ENCODE assay signal across 28 mouse cellular contexts in genomic region chr6:67196821-67197220, GRCm38 (mm10). TPM values are rescaled to one million over a fixed set of nuclear protein-coding genes. Genes with fewer than 3 reads are reported as not detected.
DNase-seq lines count a peak whose midpoint lies in the region; ATAC-seq lines count a peak whose summit lies in the region.
"Had no signal": no experiment of that assay in that cellular context is flagged by ENCODE, and none has a peak within 500 bp of the region (broad histone marks: within the 10 kb centered on the region; RNA-seq: fewer than 3 reads in every experiment).

No protein-coding gene starts in this region.

- H3K4me2 ChIP-seq in midbrain, embryonic 11.5 days: no peak overlapping the region
- H3K4me2 ChIP-seq in midbrain, embryonic 16.5 days (ENCODE audit: low read length): no peak overlapping the region
- H3K4me2 ChIP-seq: embryonic facial prominence, embryonic 13.5 days; forebrain, embryonic 15.5 days; heart, embryonic 15.5 days; intestine, embryonic 15.5 days; limb, embryonic 12.5 days; liver, embryonic 15.5 days; lung, embryonic 14.5 days; neural tube, embryonic 13.5 days had no signal

- H3K4me3 ChIP-seq in midbrain, embryonic 11.5 days (ENCODE audit: low read depth, low read length): no peak overlapping the region
- H3K4me3 ChIP-seq in midbrain, embryonic 16.5 days (ENCODE audit: low read depth, low read length): no peak overlapping the region
- H3K4me3 ChIP-seq: embryonic facial prominence, embryonic 13.5 days; forebrain, embryonic 10.5 days; forebrain, embryonic 15.5 days; heart, embryonic 15.5 days; intestine, embryonic 15.5 days; limb, embryonic 12.5 days; liver, embryonic 15.5 days; midbrain, embryonic 10.5 days; myocyte; neural tube, embryonic 13.5 days had no signal

- DNase-seq in layer of hippocampus, adult 11-12 months (ENCODE audit: low spot score): peak; percentile 19
- DNase-seq in layer of hippocampus, postnatal 10 days (ENCODE audit: low spot score in 2 of 2): no peak
- peak; percentile 14 for DNase-seq in midbrain, embryonic 11.5 days (ENCODE audit: low spot score, missing footprints)
- peak; percentile 8 for DNase-seq in adrenal gland, postnatal 10 days
- peak; percentile 45 for DNase-seq in brain, adult 2 months (ENCODE audit: low read depth, low spot score)
- DNase-seq in lung, postnatal 36 days: no peak
- DNase-seq: cerebellum, adult 18-20 months; cerebellum, postnatal 10 days; kidney, adult 2 months; kidney, postnatal 36 days; lung, embryonic 14.5 days; lung, postnatal 14 days; spleen, adult 18-20 months; thymus, postnatal 14 days had no signal

- ATAC-seq in midbrain, embryonic 11.5 days (ENCODE audit: low FRiP score): no peak
- ATAC-seq in midbrain, embryonic 16.5 days: no peak
- ATAC-seq: activated CD4-positive, CD25-positive, alpha-beta regulatory T cell, adult 4 months; forebrain, embryonic 15.5 days; hindbrain, embryonic 16.5 days; intestine, embryonic 15.5 days had no signal

- H3K27ac ChIP-seq in midbrain, embryonic 11.5 days (ENCODE audit: low read depth, low read length): no peak overlapping the region
- H3K27ac ChIP-seq in midbrain, embryonic 16.5 days (ENCODE audit: low read length): no peak overlapping the region
- H3K27ac ChIP-seq: embryonic facial prominence, embryonic 13.5 days; forebrain, embryonic 10.5 days; forebrain, embryonic 15.5 days; heart, embryonic 15.5 days; intestine, embryonic 15.5 days; limb, embryonic 12.5 days; liver, embryonic 15.5 days; midbrain, embryonic 10.5 days; neural tube, embryonic 13.5 days had no signal

- H3K27me3 ChIP-seq in midbrain, embryonic 11.5 days (ENCODE audit: control insufficient read depth, insufficient read depth, low read length): no peaks in the 10 kb centered on the region
- H3K27me3 ChIP-seq in midbrain, embryonic 16.5 days (ENCODE audit: control insufficient read depth, insufficient read depth, low read depth, low read length): no peaks in the 10 kb centered on the region
- H3K27me3 ChIP-seq: CH12.LX; forebrain, embryonic 15.5 days; heart, embryonic 15.5 days; intestine, embryonic 15.5 days; limb, embryonic 12.5 days; neural tube, embryonic 13.5 days had no signal

- no peak overlapping the region for H3K9ac ChIP-seq in midbrain, embryonic 11.5 days (ENCODE audit: low read length)
- H3K9ac ChIP-seq in midbrain, embryonic 16.5 days (ENCODE audit: low read depth, low read length): no peak overlapping the region
- H3K9ac ChIP-seq: embryonic facial prominence, embryonic 13.5 days; forebrain, embryonic 15.5 days; heart, embryonic 15.5 days; intestine, embryonic 15.5 days; limb, embryonic 12.5 days; liver, embryonic 15.5 days; lung, embryonic 14.5 days; neural tube, embryonic 13.5 days had no signal

- H3K9me3 ChIP-seq in midbrain, embryonic 11.5 days (ENCODE audit: control insufficient read depth, low read length): no peaks in the 10 kb centered on the region
- no peaks in the 10 kb centered on the region for H3K9me3 ChIP-seq in midbrain, embryonic 16.5 days (replicated peaks; ENCODE audit: control insufficient read depth, low read length, poor library complexity, severe bottlenecking)
- H3K9me3 ChIP-seq: embryonic facial prominence, embryonic 13.5 days; forebrain, embryonic 10.5 days; forebrain, embryonic 15.5 days; heart, embryonic 15.5 days; intestine, embryonic 15.5 days; limb, embryonic 12.5 days; liver, embryonic 15.5 days; midbrain, embryonic 10.5 days; neural tube, embryonic 13.5 days had no signal

- H3K4me1 ChIP-seq in midbrain, embryonic 11.5 days (ENCODE audit: control insufficient read depth, insufficient read depth, low read length): no peaks in the 10 kb centered on the region; the same call in 1 of the 2 replicates
- H3K4me1 ChIP-seq in midbrain, embryonic 16.5 days (ENCODE audit: control insufficient read depth, insufficient read depth, low read length): peaks cover 10% of the 10 kb centered on the region
- H3K4me1 ChIP-seq: liver, embryonic 15.5 days; neural tube, embryonic 13.5 days had no signal

- H3K36me3 ChIP-seq in midbrain, embryonic 11.5 days (ENCODE audit: control insufficient read depth, insufficient read depth, low read length): no peaks in the 10 kb centered on the region
- no peaks in the 10 kb centered on the region for H3K36me3 ChIP-seq in midbrain, embryonic 16.5 days (ENCODE audit: control insufficient read depth, insufficient read depth, low read length)
- H3K36me3 ChIP-seq: embryonic facial prominence, embryonic 13.5 days; forebrain, embryonic 10.5 days; forebrain, embryonic 15.5 days; heart, embryonic 15.5 days; intestine, embryonic 15.5 days; limb, embryonic 12.5 days; liver, embryonic 15.5 days; midbrain, embryonic 10.5 days; neural tube, embryonic 13.5 days had no signal

- 89% methylated on average over 6 of the region's 6 CpGs for WGBS in midbrain, embryonic 11.5 days
- 92% methylated on average over 6 of the region's 6 CpGs for WGBS in midbrain, embryonic 16.5 days

RNA-seq across cellular contexts. Expression of gene Serbp1, which starts 41.2 kb away (rescaled TPM):
- total RNA-seq in layer of hippocampus, postnatal 10 days (2021): 100 to 1,000 TPM; 293 to 314 TPM
- 547 and 588 TPM in 2 replicates for polyA plus RNA-seq in midbrain, embryonic 11.5 days (2014; fragmentation: Nextera tagmentation; extraction: Ambion mirVana)
- polyA plus RNA-seq in midbrain, embryonic 16.5 days (2015; fragmentation: Nextera tagmentation; extraction: Ambion mirVana): 270 and 283 TPM in 2 replicates
- 100 to 1,000 TPM; 321 to 336 TPM for total RNA-seq in adrenal gland, postnatal 10 days (2021)

Comparison
In these comparisons a context has a peak if more than half of its experiments do, and no peak if none do; other contexts are left out.
1. DNase-seq: peak in layer of hippocampus, adult 11-12 months (single experiment), midbrain, embryonic 11.5 days (single experiment), adrenal gland, postnatal 10 days (single experiment) and brain, adult 2 months (single experiment); none in layer of hippocampus, postnatal 10 days (0 of 2) and lung, postnatal 36 days (single experiment).